Mouse (Mus musculus) CD4-positive, CD25-positive, alpha-beta regulatory T cell, adult 2 months (primary cell): ENCODE results near the gene Gm26727.
"Not testable (repeated sequence)": the region's sequence is repeated elsewhere in the genome, so short reads cannot be mapped to it uniquely, and the experiment has no call there.

Experiments used
- DNase-seq: peaks from one replicate; pipeline ENCODE4 v3.0.0-alpha.2; 2012; ENCODE audit warnings: low read depth, low spot score

Gm26727 gene

GRCm38 (mm10) chr2:67433081-67433480 is at the start of gene Gm26727:
Gene Gm26727, minus strand, starts transcription at chr2:67433181.
- DNase-seq: no peak

- no peak for DNase-seq
Measured at GRCm38 (mm10) chr2:67481051-67481450, 48.1 kb upstream of the Gm26727 start.

- DNase-seq: peak; percentile 9
Measured at GRCm38 (mm10) chr2:67477753-67478152, 44.8 kb upstream of the Gm26727 start.

- DNase-seq: not testable (repeated sequence)
Measured at GRCm38 (mm10) chr2:67470030-67470429, 37.0 kb upstream of the Gm26727 start.

GRCm38 (mm10) chr2:67467036-67467435 is 34.1 kb upstream of the Gm26727 start:
- no peak for DNase-seq

GRCm38 (mm10) chr2:67460857-67461256 is 27.9 kb upstream of the Gm26727 start:
- no peak for DNase-seq

GRCm38 (mm10) chr2:67447206-67447605 is 14.2 kb upstream of the Gm26727 start:
- DNase-seq: no peak

GRCm38 (mm10) chr2:67446772-67447171 is 13.8 kb upstream of the Gm26727 start:
- no peak for DNase-seq

- DNase-seq: no peak
Measured at GRCm38 (mm10) chr2:67445780-67446179, 12.8 kb upstream of the Gm26727 start, which contains the start of gene Xirp2. Gene Xirp2, plus strand, starts transcription at chr2:67446002.

GRCm38 (mm10) chr2:67438309-67438708 is 5.3 kb upstream of the Gm26727 start:
- DNase-seq: no peak

- no peak for DNase-seq
Measured at GRCm38 (mm10) chr2:67422799-67423198, 10.2 kb downstream of the Gm26727 start.

- DNase-seq: no peak
Measured at GRCm38 (mm10) chr2:67420853-67421252, 12.1 kb downstream of the Gm26727 start.

GRCm38 (mm10) chr2:67413425-67413824 is 19.6 kb downstream of the Gm26727 start, which contains the start of gene Gm21830:
Gene Gm21830, plus strand, starts transcription at chr2:67413725.
- not testable (repeated sequence) for DNase-seq
